Mouse (Mus musculus): ENCODE data around the gene Exoc2. TPM values are rescaled to one million over a fixed set of nuclear protein-coding genes. Genes with fewer than 3 reads are reported as not detected.

The Exoc2 gene
- polyA plus RNA-seq, 1 experiment from 2014 or later: 46.2 TPM

GRCm38 (mm10) chr13:30802336-30802955 lies 171.4 kb downstream of the Exoc2 start:
- Histone ChIP-seq H3K9me3 (no peaks in the 10 kb centered on the region), H3K27ac (replicated peaks) (no peak overlapping the region), H3K9ac (replicated peaks) (no peak overlapping the region), H3K36me3 (no peaks in the 10 kb centered on the region), H3K4me3 (no peak overlapping the region), H3K4me2 (replicated peaks) (no peak overlapping the region), H3K4me1 (no peaks in the 10 kb centered on the region), H3K27me3 (no peaks in the 10 kb centered on the region)
- ATAC-seq (ENCODE audit: low FRiP score, low read depth): no peak
- WGBS: 93% methylated on average over 5 of the region's 5 CpGs

GRCm38 (mm10) chr13:30801886-30802285 lies 172.0 kb downstream of the Exoc2 start:
- no peak for ATAC-seq (ENCODE audit: low FRiP score, low read depth)
- no peak overlapping the region for H3K9ac ChIP-seq (replicated peaks)
- no peak overlapping the region for H3K27ac ChIP-seq (replicated peaks)
- H3K4me2 ChIP-seq (replicated peaks): no peak overlapping the region
- no peak overlapping the region for H3K4me3 ChIP-seq
- WGBS: 80% methylated on average over 4 of the region's 4 CpGs
- no peaks in the 10 kb centered on the region for H3K9me3 ChIP-seq
- H3K27me3 ChIP-seq: no peaks in the 10 kb centered on the region
- no peaks in the 10 kb centered on the region for H3K4me1 ChIP-seq
- H3K36me3 ChIP-seq: no peaks in the 10 kb centered on the region

- Histone ChIP-seq H3K36me3 (no peaks in the 10 kb centered on the region), H3K4me1 (no peaks in the 10 kb centered on the region), H3K27ac (replicated peaks) (no peak overlapping the region), H3K4me2 (replicated peaks) (no peak overlapping the region), H3K9ac (replicated peaks) (no peak overlapping the region), H3K9me3 (no peaks in the 10 kb centered on the region), H3K27me3 (no peaks in the 10 kb centered on the region), H3K4me3 (no peak overlapping the region)
- WGBS: 86% methylated on average over 4 of the region's 4 CpGs
- ATAC-seq (ENCODE audit: low FRiP score, low read depth): no peak
Observed at GRCm38 (mm10) chr13:30795960-30796359, 177.9 kb downstream of the Exoc2 start.

- Histone ChIP-seq H3K4me1 (no peaks in the 10 kb centered on the region), H3K9me3 (no peaks in the 10 kb centered on the region), H3K4me2 (replicated peaks) (no peak overlapping the region), H3K36me3 (no peaks in the 10 kb centered on the region), H3K4me3 (no peak overlapping the region), H3K9ac (replicated peaks) (no peak overlapping the region), H3K27me3 (no peaks in the 10 kb centered on the region), H3K27ac (replicated peaks) (no peak overlapping the region)
- 92% methylated on average over 5 of the region's 5 CpGs for WGBS
- ATAC-seq (ENCODE audit: low FRiP score, low read depth): no peak
Observed at GRCm38 (mm10) chr13:30793616-30794015, 180.3 kb downstream of the Exoc2 start.

GRCm38 (mm10) chr13:30793196-30793595 lies 180.7 kb downstream of the Exoc2 start:
- ATAC-seq (ENCODE audit: low FRiP score, low read depth): no peak
- H3K4me1 ChIP-seq: no peaks in the 10 kb centered on the region
- H3K36me3 ChIP-seq: no peaks in the 10 kb centered on the region
- no peak overlapping the region for H3K4me3 ChIP-seq
- no peaks in the 10 kb centered on the region for H3K27me3 ChIP-seq
- H3K9ac ChIP-seq (replicated peaks): no peak overlapping the region
- no peaks in the 10 kb centered on the region for H3K9me3 ChIP-seq
- H3K27ac ChIP-seq (replicated peaks): no peak overlapping the region
- WGBS: 86% methylated on average over 4 of the region's 4 CpGs
- no peak overlapping the region for H3K4me2 ChIP-seq (replicated peaks)

GRCm38 (mm10) chr13:30792741-30793140 lies 181.2 kb downstream of the Exoc2 start:
- 86% methylated on average over 3 of the region's 3 CpGs for WGBS
- ATAC-seq (ENCODE audit: low FRiP score, low read depth): no peak
- H3K27me3 ChIP-seq: no peaks in the 10 kb centered on the region

GRCm38 (mm10) chr13:30792308-30792707 lies 181.6 kb downstream of the Exoc2 start:
- Histone ChIP-seq H3K9me3 (no peaks in the 10 kb centered on the region), H3K9ac (replicated peaks) (no peak overlapping the region), H3K27me3 (no peaks in the 10 kb centered on the region), H3K27ac (replicated peaks) (no peak overlapping the region), H3K4me1 (no peaks in the 10 kb centered on the region), H3K36me3 (no peaks in the 10 kb centered on the region), H3K4me3 (no peak overlapping the region), H3K4me2 (replicated peaks) (no peak overlapping the region)
- no peak for ATAC-seq (ENCODE audit: low FRiP score, low read depth)
- 80% methylated on average over 9 of the region's 9 CpGs for WGBS

More at GRCm38 (mm10) chr13:30792741-30793140, 181.2 kb downstream of the Exoc2 start:
- H3K4me1 ChIP-seq: no peaks in the 10 kb centered on the region
- H3K4me2 ChIP-seq (replicated peaks): no peak overlapping the region
- no peaks in the 10 kb centered on the region for H3K9me3 ChIP-seq
- no peak overlapping the region for H3K27ac ChIP-seq (replicated peaks)
- H3K36me3 ChIP-seq: no peaks in the 10 kb centered on the region
- H3K4me3 ChIP-seq: no peak overlapping the region
- H3K9ac ChIP-seq (replicated peaks): no peak overlapping the region

GRCm38 (mm10) chr13:30790016-30790415 lies 183.9 kb downstream of the Exoc2 start:
- 69% methylated on average over 5 of the region's 5 CpGs for WGBS
- Histone ChIP-seq H3K9me3 (no peaks in the 10 kb centered on the region), H3K27ac (replicated peaks) (no peak overlapping the region), H3K36me3 (no peaks in the 10 kb centered on the region), H3K4me1 (no peaks in the 10 kb centered on the region), H3K4me2 (replicated peaks) (no peak overlapping the region), H3K4me3 (no peak overlapping the region), H3K27me3 (no peaks in the 10 kb centered on the region), H3K9ac (replicated peaks) (no peak overlapping the region)
- no peak for ATAC-seq (ENCODE audit: low FRiP score, low read depth)

GRCm38 (mm10) chr13:30788421-30788820 lies 185.5 kb downstream of the Exoc2 start:
- H3K4me2 ChIP-seq (replicated peaks): no peak overlapping the region
- 80% methylated on average over 3 of the region's 3 CpGs for WGBS
- no peaks in the 10 kb centered on the region for H3K9me3 ChIP-seq
- no peak for ATAC-seq (ENCODE audit: low FRiP score, low read depth)
- H3K27me3 ChIP-seq: no peaks in the 10 kb centered on the region
- no peak overlapping the region for H3K9ac ChIP-seq (replicated peaks)
- H3K4me1 ChIP-seq: no peaks in the 10 kb centered on the region
- no peaks in the 10 kb centered on the region for H3K36me3 ChIP-seq
- no peak overlapping the region for H3K4me3 ChIP-seq
- H3K27ac ChIP-seq (replicated peaks): no peak overlapping the region

GRCm38 (mm10) chr13:30787960-30788359 lies 185.9 kb downstream of the Exoc2 start:
- H3K4me1 ChIP-seq: no peaks in the 10 kb centered on the region
- H3K27ac ChIP-seq (replicated peaks): no peak overlapping the region
- 0 out of 2 replicates have a peak, but pooled peaks have one; percentile 2 for ATAC-seq (ENCODE audit: low FRiP score, low read depth)
- H3K36me3 ChIP-seq: no peaks in the 10 kb centered on the region
- H3K4me2 ChIP-seq (replicated peaks): no peak overlapping the region
- H3K27me3 ChIP-seq: no peaks in the 10 kb centered on the region
- no peaks in the 10 kb centered on the region for H3K9me3 ChIP-seq
- no peak overlapping the region for H3K4me3 ChIP-seq
- WGBS: 88% methylated on average over 4 of the region's 4 CpGs
- no peak overlapping the region for H3K9ac ChIP-seq (replicated peaks)

GRCm38 (mm10) chr13:30787556-30787955 lies 186.3 kb downstream of the Exoc2 start:
- Histone ChIP-seq H3K4me3 (no peak overlapping the region), H3K4me2 (replicated peaks) (no peak overlapping the region), H3K4me1 (no peaks in the 10 kb centered on the region), H3K9me3 (no peaks in the 10 kb centered on the region), H3K9ac (replicated peaks) (no peak overlapping the region), H3K27ac (replicated peaks) (no peak overlapping the region), H3K27me3 (no peaks in the 10 kb centered on the region), H3K36me3 (no peaks in the 10 kb centered on the region)
- 80% methylated on average over 2 of the region's 2 CpGs for WGBS
- peak; percentile 38; the same call in 1 of the 2 replicates for ATAC-seq (ENCODE audit: low FRiP score, low read depth)

- Histone ChIP-seq H3K4me3 (no peak overlapping the region), H3K4me1 (no peaks in the 10 kb centered on the region), H3K4me2 (replicated peaks) (no peak overlapping the region), H3K9ac (replicated peaks) (no peak overlapping the region), H3K27me3 (no peaks in the 10 kb centered on the region), H3K9me3 (no peaks in the 10 kb centered on the region), H3K36me3 (no peaks in the 10 kb centered on the region), H3K27ac (replicated peaks) (no peak overlapping the region)
- ATAC-seq (ENCODE audit: low FRiP score, low read depth): no peak
- 52% methylated on average over 2 of the region's 2 CpGs for WGBS
Observed at GRCm38 (mm10) chr13:30787036-30787320, 186.9 kb downstream of the Exoc2 start.

All from midbrain, embryonic 12.5 days (tissue).